Mouse (Mus musculus) gastrocnemius, adult 2 months (tissue): ENCODE measurements around the gene Pcare. TPM values are rescaled to one million over a fixed set of nuclear protein-coding genes. Genes with fewer than 3 reads are reported as not detected.
A peak's percentile ranks its signal among the peaks of the same experiment; 100 is the strongest.
"Not testable (repeated sequence)": the region's sequence is repeated elsewhere in the genome, so short reads cannot be mapped to it uniquely, and the experiment has no call there.

Experiments
- DNase-seq: peaks from one replicate; pipeline ENCODE4 v3.0.0; 2022
- H3K27ac ChIP-seq: fragments of 200-600 bp; 2 replicates; pipeline ENCODE4 v1.8.1; 2022; ENCODE audit warnings: mild to moderate bottlenecking
- H3K4me3 ChIP-seq: fragments of 200-600 bp; 2 replicates; pipeline ENCODE4 v1.8.1; 2022; ENCODE audit warnings: mild to moderate bottlenecking, moderate library complexity
- CTCF ChIP-seq: fragments of 200-600 bp; IDR thresholded peaks from 2 replicates; pipeline ENCODE4 v1.8.1; 2022; ENCODE audit warnings: antibody characterized with exemption, mild to moderate bottlenecking, moderate library complexity
- intact Hi-C: fragments of 180-260 bp; cut with DNase I; formaldehyde crosslinking; loops from one replicate; pipeline ENCODE4 v1.15.1; 2025
- total RNA-seq, 2 experiments: library from RNA; stranded (reverse); gene quantifications; 2 replicates each; pipeline ENCODE4 v1.2.3; 2021

The Pcare gene
- total RNA-seq, 2 experiments from 2014 or later = not detected

- intact Hi-C loops = no loop called here
- Histone ChIP-seq H3K4me3 (no peak overlapping the region), H3K27ac (no peak overlapping the region)
- no peak for DNase-seq
- TF ChIP-seq CTCF = no peak
These were observed 18.0 kb upstream of the Pcare start for GRCm38 (mm10) chr17:71770696-71771095.

GRCm38 (mm10) chr17:71769564-71769963 lies 16.9 kb upstream of the Pcare start:
- no peak for TF ChIP-seq CTCF
- DNase-seq = no peak
- intact Hi-C loops = no loop called here
- no peak overlapping the region for H3K27ac ChIP-seq
- no peak overlapping the region for H3K4me3 ChIP-seq

- intact Hi-C loops, H3K27ac ChIP-seq, DNase-seq, H3K4me3 ChIP-seq: not testable (repeated sequence)
These were observed 15.5 kb upstream of the Pcare start, which contains the start of gene Clip4 for GRCm38 (mm10) chr17:71768173-71768572. Gene Clip4 (plus strand): TSS chr17:71768473.

- intact Hi-C loops = no loop called here
- DNase-seq = no peak
- H3K4me3 ChIP-seq = no peak overlapping the region
- no peak overlapping the region for H3K27ac ChIP-seq
- no peak for TF ChIP-seq CTCF
These were observed 7.8 kb upstream of the Pcare start for GRCm38 (mm10) chr17:71760536-71760935.

GRCm38 (mm10) chr17:71749616-71750168 lies 3.0 kb downstream of the Pcare start:
- intact Hi-C loops = no loop called here

GRCm38 (mm10) chr17:71747561-71747960 lies 5.1 kb downstream of the Pcare start:
- no peak for TF ChIP-seq CTCF
- Histone ChIP-seq H3K4me3 (no peak overlapping the region), H3K27ac (no peak overlapping the region)
- intact Hi-C loops = no loop called here
- no peak for DNase-seq

More at GRCm38 (mm10) chr17:71749616-71750168, 3.0 kb downstream of the Pcare start:
- H3K27ac ChIP-seq = no peak overlapping the region
- no peak overlapping the region for H3K4me3 ChIP-seq
- no peak for DNase-seq
- TF ChIP-seq CTCF = no peak

- DNase-seq = no peak
- no peak overlapping the region for H3K4me3 ChIP-seq
- intact Hi-C loops = no loop called here
- no peak for TF ChIP-seq CTCF
- no peak overlapping the region for H3K27ac ChIP-seq
These were observed 6.6 kb downstream of the Pcare start for GRCm38 (mm10) chr17:71746114-71746513.

GRCm38 (mm10) chr17:71742935-71743334 lies 9.8 kb downstream of the Pcare start:
- intact Hi-C loops = loop anchor here (5.0 kb wide), 1 partner anchor 34 kb away; no protein-coding TSS in a partner anchor
- Histone ChIP-seq H3K27ac (no peak overlapping the region), H3K4me3 (no peak overlapping the region)
- no peak for TF ChIP-seq CTCF
- DNase-seq = no peak

- intact Hi-C loops = loop anchor here (5.0 kb wide), 1 partner anchor 35 kb away; no protein-coding TSS in a partner anchor
These were observed 10.5 kb downstream of the Pcare start for GRCm38 (mm10) chr17:71742156-71742555.

GRCm38 (mm10) chr17:71736442-71736841 lies 16.3 kb downstream of the Pcare start:
- peak; percentile 13 for DNase-seq
- no peak for TF ChIP-seq CTCF
- intact Hi-C loops = no loop called here
- Histone ChIP-seq H3K27ac (peak overlapping the region; percentile 53), H3K4me3 (no peak overlapping the region)

More at GRCm38 (mm10) chr17:71742156-71742555, 10.5 kb downstream of the Pcare start:
- TF ChIP-seq CTCF = no peak
- H3K4me3 ChIP-seq = no peak overlapping the region
- DNase-seq = no peak
- H3K27ac ChIP-seq = no peak overlapping the region

GRCm38 (mm10) chr17:71730655-71731054 lies 22.0 kb downstream of the Pcare start:
- DNase-seq = peak; percentile 89
- TF ChIP-seq CTCF = no peak
- no peak overlapping the region for H3K4me3 ChIP-seq
- H3K27ac ChIP-seq = peak overlapping the region; percentile 85
- intact Hi-C loops = loop anchor here (1.0 to 2.0 kb wide), 2 partner anchors 34 to 68 kb away; no protein-coding TSS in a partner anchor

GRCm38 (mm10) chr17:71721019-71721418 lies 31.7 kb downstream of the Pcare start:
- 0 out of 2 replicates have a peak, but pooled peaks have one; percentile 1 for TF ChIP-seq CTCF
- Histone ChIP-seq H3K4me3 (no peak overlapping the region), H3K27ac (peak overlapping the region; percentile 88)
- peak; percentile 62 for DNase-seq
- intact Hi-C loops = no loop called here

GRCm38 (mm10) chr17:71720434-71720833 lies 32.3 kb downstream of the Pcare start:
- intact Hi-C loops = no loop called here
- Histone ChIP-seq H3K4me3 (no peak overlapping the region), H3K27ac (peak overlapping the region; percentile 88)
- DNase-seq = no peak
- no peak for TF ChIP-seq CTCF
